Comparison of ENCODE assay signal across 29 mouse cellular contexts in genomic region chrX:10994910-10995309, GRCm38 (mm10).
"Had no signal": no experiment of that assay in that cellular context is flagged by ENCODE, and none has a peak within 500 bp of the region (broad histone marks: within the 10 kb centered on the region; RNA-seq: fewer than 3 reads in every experiment).

No protein-coding gene starts in this region.

- H3K36me3 ChIP-seq: heart, embryonic 12.5 days; heart, embryonic 13.5 days; heart, embryonic 15.5 days; hindbrain, embryonic 10.5 days; hindbrain, embryonic 12.5 days; hindbrain, embryonic 13.5 days; hindbrain, embryonic 15.5 days; intestine, embryonic 15.5 days; kidney, embryonic 15.5 days had no signal

- H3K4me3 ChIP-seq: heart, embryonic 12.5 days; heart, embryonic 13.5 days; heart, embryonic 15.5 days; hindbrain, embryonic 10.5 days; hindbrain, embryonic 12.5 days; hindbrain, embryonic 13.5 days; hindbrain, embryonic 15.5 days; intestine, embryonic 15.5 days; kidney, embryonic 15.5 days; layer of hippocampus, adult 2 months; left cerebral cortex, adult 2 months had no signal

- H3K4me2 ChIP-seq: heart, embryonic 11.5 days; heart, embryonic 12.5 days; heart, embryonic 13.5 days; heart, embryonic 15.5 days; hindbrain, embryonic 12.5 days; hindbrain, embryonic 13.5 days; hindbrain, embryonic 14.5 days; hindbrain, embryonic 15.5 days; intestine, embryonic 15.5 days; kidney, embryonic 15.5 days had no signal

- DNase-seq: heart, postnatal 10 days; heart, postnatal 14 days; heart, postnatal 36 days; heart, postnatal 4 days; kidney, adult 11 months; kidney, adult 18-20 months; kidney, adult 2 months; kidney, adult 8-10 months; kidney, adult 9 months; kidney, postnatal 10 days; kidney, postnatal 14 days; kidney, postnatal 25 days; kidney, postnatal 36 days; kidney, postnatal 4 days; layer of hippocampus, adult 9-11 months; layer of hippocampus, postnatal 36 days had no signal

- H3K27me3 ChIP-seq: heart, embryonic 13.5 days; heart, embryonic 15.5 days; hindbrain, embryonic 13.5 days; hindbrain, embryonic 15.5 days; intestine, embryonic 15.5 days had no signal
